Mouse (Mus musculus): Measurements from ENCODE around the gene Taf13. TPM values are rescaled to one million over a fixed set of nuclear protein-coding genes. Genes with fewer than 3 reads are reported as not detected.
A peak's percentile ranks its signal among the peaks of the same experiment; 100 is the strongest.
"Not testable (repeated sequence)": the region's sequence is repeated elsewhere in the genome, so short reads cannot be mapped to it uniquely, and the experiment has no call there.

Taf13 gene
- polyA plus RNA-seq, 1 experiment from 2014 or later, result 84.8 TPM

- DNase-seq (ENCODE audit: low spot score) (peak; percentile 57), ATAC-seq (ENCODE audit: low FRiP score) (peak; percentile 62)
- no peak overlapping the region; the same call in 1 of the 2 replicates for H3K9ac ChIP-seq (ENCODE audit: low read depth, low read length)
These were observed 3.3 kb upstream of the Taf13 start for GRCm38 (mm10) chr3:108567990-108568877.

GRCm38 (mm10) chr3:108569636-108570035 is 1.9 kb upstream of the Taf13 start:
- ATAC-seq (ENCODE audit: low FRiP score); DNase-seq (ENCODE audit: low spot score); H3K9me3 ChIP-seq (ENCODE audit: control insufficient read depth, low read length); H3K4me1 ChIP-seq (replicated peaks; ENCODE audit: control insufficient read depth, insufficient read depth, low read length); H3K27ac ChIP-seq (ENCODE audit: low read depth, low read length); H3K4me2 ChIP-seq (replicated peaks; ENCODE audit: low read depth, low read length); H3K27me3 ChIP-seq (ENCODE audit: control insufficient read depth, insufficient read depth, low read length); H3K4me3 ChIP-seq (ENCODE audit: low read depth, low read length); H3K9ac ChIP-seq (ENCODE audit: low read depth, low read length); H3K36me3 ChIP-seq (ENCODE audit: control insufficient read depth, insufficient read depth, low read length): not testable (repeated sequence)
- WGBS, result 50% methylated on average over 2 of the region's 3 CpGs

More at GRCm38 (mm10) chr3:108567990-108568877, 3.3 kb upstream of the Taf13 start:
- Histone ChIP-seq H3K9me3 (ENCODE audit: control insufficient read depth, low read length) (no peaks in the 10 kb centered on the region), H3K36me3 (ENCODE audit: control insufficient read depth, insufficient read depth, low read length) (no peaks in the 10 kb centered on the region), H3K27me3 (ENCODE audit: control insufficient read depth, insufficient read depth, low read length) (no peaks in the 10 kb centered on the region), H3K27ac (ENCODE audit: low read depth, low read length) (peak overlapping the region; percentile 58), H3K4me2 (replicated peaks; ENCODE audit: low read depth, low read length) (no peak overlapping the region), H3K4me3 (ENCODE audit: low read depth, low read length) (no peak overlapping the region), H3K4me1 (replicated peaks; ENCODE audit: control insufficient read depth, insufficient read depth, low read length) (no peaks in the 10 kb centered on the region; the same call in 1 of the 2 replicates)
- WGBS, result 22% methylated on average over 15 of the region's 15 CpGs

- H3K27me3 ChIP-seq (ENCODE audit: control insufficient read depth, insufficient read depth, low read length), result no peaks in the 10 kb centered on the region
- H3K9ac ChIP-seq (ENCODE audit: low read depth, low read length), result no peak overlapping the region
- 88% methylated on average over 14 of the region's 14 CpGs for WGBS
- no peaks in the 10 kb centered on the region for H3K9me3 ChIP-seq (ENCODE audit: control insufficient read depth, low read length)
- peak overlapping the region; percentile 64 for H3K4me2 ChIP-seq (replicated peaks; ENCODE audit: low read depth, low read length)
- DNase-seq (ENCODE audit: low spot score) (no peak), ATAC-seq (ENCODE audit: low FRiP score) (no peak)
- H3K36me3 ChIP-seq (ENCODE audit: control insufficient read depth, insufficient read depth, low read length), result 0 out of 2 replicates have a peak, but pooled peaks cover 3% of the 10 kb centered on the region
- peak overlapping the region; percentile 70 for H3K4me3 ChIP-seq (ENCODE audit: low read depth, low read length)
- no peak overlapping the region for H3K27ac ChIP-seq (ENCODE audit: low read depth, low read length)
- H3K4me1 ChIP-seq (replicated peaks; ENCODE audit: control insufficient read depth, insufficient read depth, low read length), result peaks cover 3% of the 10 kb centered on the region; the same call in 1 of the 2 replicates
These were observed 685 bp upstream of the Taf13 start for GRCm38 (mm10) chr3:108570813-108571212.

- no peaks in the 10 kb centered on the region for H3K27me3 ChIP-seq (ENCODE audit: control insufficient read depth, insufficient read depth, low read length)
- peak overlapping the region; percentile 80 for H3K9ac ChIP-seq (ENCODE audit: low read depth, low read length)
- peak overlapping the region; percentile 64 for H3K4me2 ChIP-seq (replicated peaks; ENCODE audit: low read depth, low read length)
- H3K4me3 ChIP-seq (ENCODE audit: low read depth, low read length), result peak overlapping the region; percentile 70
- 0 out of 2 replicates have a peak, but pooled peaks cover 3% of the 10 kb centered on the region for H3K36me3 ChIP-seq (ENCODE audit: control insufficient read depth, insufficient read depth, low read length)
- ATAC-seq (ENCODE audit: low FRiP score) (no peak), DNase-seq (ENCODE audit: low spot score) (no peak)
- 49% methylated on average over 18 of the region's 18 CpGs for WGBS
- no peaks in the 10 kb centered on the region for H3K9me3 ChIP-seq (ENCODE audit: control insufficient read depth, low read length)
- no peak overlapping the region for H3K27ac ChIP-seq (ENCODE audit: low read depth, low read length)
- H3K4me1 ChIP-seq (replicated peaks; ENCODE audit: control insufficient read depth, insufficient read depth, low read length), result peaks cover 3% of the 10 kb centered on the region; the same call in 1 of the 2 replicates
These were observed 962 bp downstream of the Taf13 start for GRCm38 (mm10) chr3:108572309-108573010.

- H3K27ac ChIP-seq (ENCODE audit: low read depth, low read length), result no peak overlapping the region
- ATAC-seq (ENCODE audit: low FRiP score) (no peak), DNase-seq (ENCODE audit: low spot score) (no peak)
- no peaks in the 10 kb centered on the region for H3K9me3 ChIP-seq (ENCODE audit: control insufficient read depth, low read length)
- no peak overlapping the region for H3K4me2 ChIP-seq (replicated peaks; ENCODE audit: low read depth, low read length)
- H3K36me3 ChIP-seq (ENCODE audit: control insufficient read depth, insufficient read depth, low read length), result 0 out of 2 replicates have a peak, but pooled peaks cover 3% of the 10 kb centered on the region
- H3K27me3 ChIP-seq (ENCODE audit: control insufficient read depth, insufficient read depth, low read length), result no peaks in the 10 kb centered on the region
- 85% methylated on average over 5 of the region's 5 CpGs for WGBS
- peaks cover 3% of the 10 kb centered on the region; the same call in 1 of the 2 replicates for H3K4me1 ChIP-seq (replicated peaks; ENCODE audit: control insufficient read depth, insufficient read depth, low read length)
- no peak overlapping the region for H3K4me3 ChIP-seq (ENCODE audit: low read depth, low read length)
- H3K9ac ChIP-seq (ENCODE audit: low read depth, low read length), result no peak overlapping the region
These were observed 2.5 kb downstream of the Taf13 start for GRCm38 (mm10) chr3:108574018-108574417.

- no peaks in the 10 kb centered on the region for H3K27me3 ChIP-seq (ENCODE audit: control insufficient read depth, insufficient read depth, low read length)
- no peaks in the 10 kb centered on the region for H3K36me3 ChIP-seq (ENCODE audit: control insufficient read depth, insufficient read depth, low read length)
- H3K4me3 ChIP-seq (ENCODE audit: low read depth, low read length), result no peak overlapping the region
- H3K9me3 ChIP-seq (ENCODE audit: control insufficient read depth, low read length), result no peaks in the 10 kb centered on the region
- 89% methylated on average over 4 of the region's 4 CpGs for WGBS
- no peaks in the 10 kb centered on the region for H3K4me1 ChIP-seq (replicated peaks; ENCODE audit: control insufficient read depth, insufficient read depth, low read length)
- DNase-seq (ENCODE audit: low spot score), result no peak
- no peak overlapping the region for H3K4me2 ChIP-seq (replicated peaks; ENCODE audit: low read depth, low read length)
- no peak overlapping the region for H3K27ac ChIP-seq (ENCODE audit: low read depth, low read length)
- no peak overlapping the region for H3K9ac ChIP-seq (ENCODE audit: low read depth, low read length)
- no peak for ATAC-seq (ENCODE audit: low FRiP score)
These were observed 13.1 kb downstream of the Taf13 start for GRCm38 (mm10) chr3:108584580-108584979.

GRCm38 (mm10) chr3:108588446-108588845 is 16.9 kb downstream of the Taf13 start:
- Histone ChIP-seq H3K9ac (ENCODE audit: low read depth, low read length) (no peak overlapping the region), H3K4me3 (ENCODE audit: low read depth, low read length) (no peak overlapping the region), H3K36me3 (ENCODE audit: control insufficient read depth, insufficient read depth, low read length) (no peaks in the 10 kb centered on the region), H3K27ac (ENCODE audit: low read depth, low read length) (no peak overlapping the region), H3K4me2 (replicated peaks; ENCODE audit: low read depth, low read length) (no peak overlapping the region), H3K27me3 (ENCODE audit: control insufficient read depth, insufficient read depth, low read length) (no peaks in the 10 kb centered on the region), H3K9me3 (ENCODE audit: control insufficient read depth, low read length) (no peaks in the 10 kb centered on the region), H3K4me1 (replicated peaks; ENCODE audit: control insufficient read depth, insufficient read depth, low read length) (no peaks in the 10 kb centered on the region)
- DNase-seq (ENCODE audit: low spot score), result no peak
- ATAC-seq (ENCODE audit: low FRiP score), result no peak
- 33% methylated on average over 2 of the region's 2 CpGs for WGBS

- H3K4me3 ChIP-seq (ENCODE audit: low read depth, low read length), result peak within 1 kb of the TSS; percentile 96
- ATAC-seq (ENCODE audit: low FRiP score) (peak; percentile 99), DNase-seq (ENCODE audit: low spot score) (peak; percentile 97)
- H3K4me1 ChIP-seq (replicated peaks; ENCODE audit: control insufficient read depth, insufficient read depth, low read length), result no peaks in the 10 kb centered on the region
- no peaks in the 10 kb centered on the region for H3K9me3 ChIP-seq (ENCODE audit: control insufficient read depth, low read length)
- H3K36me3 ChIP-seq (ENCODE audit: control insufficient read depth, insufficient read depth, low read length), result no peaks in the 10 kb centered on the region
- peak within 1 kb of the TSS; percentile 91 for H3K27ac ChIP-seq (ENCODE audit: low read depth, low read length)
- 7% methylated on average over 42 of the region's 44 CpGs for WGBS
- no peaks in the 10 kb centered on the region for H3K27me3 ChIP-seq (ENCODE audit: control insufficient read depth, insufficient read depth, low read length)
- peak within 1 kb of the TSS; percentile 79 for H3K4me2 ChIP-seq (replicated peaks; ENCODE audit: low read depth, low read length)
- peak within 1 kb of the TSS; percentile 90 for H3K9ac ChIP-seq (ENCODE audit: low read depth, low read length)
These were observed 19.5 kb downstream of the Taf13 start, which contains the start of gene Wdr47 for GRCm38 (mm10) chr3:108590786-108591529. Wdr47 (plus strand) TSS chr3:108591279.

Measured in hindbrain, embryonic 11.5 days (tissue).